ENCODE assay signal across 9 mouse cellular contexts in genomic region chr7:72541521-72542478, GRCm38 (mm10).
A peak's percentile ranks its signal among the peaks of the same experiment; 100 is the strongest.
DNase-seq lines count a peak whose midpoint lies in the region; ATAC-seq and TF ChIP-seq lines count a peak whose summit lies in the region.
"Had no signal": no experiment of that assay in that cellular context is flagged by ENCODE, and none has a peak within 500 bp of the region (broad histone marks: within the 10 kb centered on the region; RNA-seq: fewer than 3 reads in every experiment).

No protein-coding gene starts in this region.

- 37% methylated on average over 14 of the region's 14 CpGs for WGBS in kidney, embryonic 14.5 days
- WGBS in kidney, adult 2 months = 34% methylated on average over 14 of the region's 14 CpGs
- WGBS in limb, embryonic 15.5 days = 27% methylated on average over 14 of the region's 14 CpGs

- H3K9me3 ChIP-seq in kidney, embryonic 14.5 days (ENCODE audit: control insufficient read depth, low read length) = no peaks in the 10 kb centered on the region
- no peaks in the 10 kb centered on the region for H3K9me3 ChIP-seq in limb, embryonic 15.5 days
- H3K9me3 ChIP-seq: heart, embryonic 15.5 days had no signal

- no peak for DNase-seq in kidney, adult 2 months
- DNase-seq in brain, embryonic 14.5 days (ENCODE audit: low read depth) = peak; percentile 66
- DNase-seq in gastrocnemius, adult 2 months = peak; percentile 55
- DNase-seq in adrenal gland, postnatal 10 days = no peak
- DNase-seq in B cell, adult 2 months = no peak
- no peak for DNase-seq in right cerebral cortex, postnatal 4 days

- no peak for TF ChIP-seq CTCF in kidney, adult 2 months (conservative IDR thresholded peaks at IDR 0.05; ENCODE audit: insufficient read depth, insufficient read length, low read depth, low read length)
- TF ChIP-seq CTCF in brain, embryonic 14.5 days (IDR thresholded peaks at IDR 0.05; ENCODE audit: borderline replicate concordance, extremely low read depth, insufficient read depth, insufficient read length) = no peak
- TF ChIP-seq CTCF in gastrocnemius, adult 2 months (IDR thresholded peaks at IDR 0.05) = peak; percentile 14

- H3K36me3 ChIP-seq in kidney, embryonic 14.5 days (ENCODE audit: control insufficient read depth, insufficient read depth, low read length) = no peaks in the 10 kb centered on the region
- no peaks in the 10 kb centered on the region for H3K36me3 ChIP-seq in kidney, adult 2 months (ENCODE audit: control insufficient read depth, insufficient read depth, low read length)
- no peaks in the 10 kb centered on the region for H3K36me3 ChIP-seq in limb, embryonic 15.5 days
- H3K36me3 ChIP-seq: heart, embryonic 15.5 days had no signal

- TF ChIP-seq POLR2A in kidney, adult 2 months (IDR thresholded peaks at IDR 0.05; ENCODE audit: low read depth, low read length) = no peak
- no peak for TF ChIP-seq POLR2A in brain, embryonic 14.5 days (IDR thresholded peaks at IDR 0.05; ENCODE audit: borderline replicate concordance, extremely low read depth, insufficient read depth, insufficient read length, poor library complexity, severe bottlenecking)

- intact Hi-C loops in gastrocnemius, adult 2 months (cut with DNase I) = no loop called here

- H3K9ac ChIP-seq in kidney, embryonic 14.5 days (ENCODE audit: low read depth, low read length) = no peak overlapping the region
- H3K9ac ChIP-seq in limb, embryonic 15.5 days = no peak overlapping the region
- H3K9ac ChIP-seq: heart, embryonic 15.5 days had no signal

- 0 out of 2 replicates have a peak, but pooled peaks cover 4% of the 10 kb centered on the region for H3K4me1 ChIP-seq in kidney, embryonic 14.5 days (ENCODE audit: control insufficient read depth, insufficient read depth, low read length)
- no peaks in the 10 kb centered on the region for H3K4me1 ChIP-seq in kidney, adult 2 months (ENCODE audit: control insufficient read depth, insufficient read depth, low read length)
- peaks cover 6% of the 10 kb centered on the region for H3K4me1 ChIP-seq in limb, embryonic 15.5 days
- H3K4me1 ChIP-seq: heart, embryonic 15.5 days had no signal

- H3K4me3 ChIP-seq in kidney, embryonic 14.5 days (ENCODE audit: low read length) = no peak overlapping the region
- H3K4me3 ChIP-seq in kidney, adult 2 months (ENCODE audit: insufficient read depth, low read depth, low read length) = no peak overlapping the region
- peak overlapping the region; percentile 27 for H3K4me3 ChIP-seq in gastrocnemius, adult 2 months
- H3K4me3 ChIP-seq in limb, embryonic 15.5 days = no peak overlapping the region
- H3K4me3 ChIP-seq: heart, embryonic 15.5 days had no signal

- H3K27me3 ChIP-seq in kidney, embryonic 14.5 days (ENCODE audit: control insufficient read depth, insufficient read depth, low read length) = no peaks in the 10 kb centered on the region
- no peaks in the 10 kb centered on the region for H3K27me3 ChIP-seq in kidney, adult 2 months (replicated peaks; ENCODE audit: control insufficient read depth, insufficient read depth, low read length)
- no peaks in the 10 kb centered on the region for H3K27me3 ChIP-seq in limb, embryonic 15.5 days
- H3K27me3 ChIP-seq: heart, embryonic 15.5 days had no signal

- peak; percentile 64; the same call in 1 of the 2 replicates for ATAC-seq in kidney, embryonic 14.5 days (ENCODE audit: low FRiP score, low TSS enrichment)
- no peak for ATAC-seq in limb, embryonic 15.5 days (ENCODE audit: insufficient number of reproducible peaks, low FRiP score, low TSS enrichment, low read depth)

- H3K4me2 ChIP-seq in kidney, embryonic 14.5 days (replicated peaks; ENCODE audit: low read depth, low read length) = 0 out of 2 replicates have a peak overlapping the region, but pooled peaks have one; percentile 1
- H3K4me2 ChIP-seq in limb, embryonic 15.5 days = peak overlapping the region; percentile 14; the same call in 1 of the 2 replicates
- H3K4me2 ChIP-seq: heart, embryonic 15.5 days had no signal

- H3K27ac ChIP-seq in kidney, embryonic 14.5 days (ENCODE audit: low read depth, low read length) = no peak overlapping the region
- H3K27ac ChIP-seq in kidney, adult 2 months (ENCODE audit: insufficient read depth, low read depth, low read length) = no peak overlapping the region
- H3K27ac ChIP-seq in gastrocnemius, adult 2 months = peak overlapping the region; percentile 81
- peak overlapping the region; percentile 54 for H3K27ac ChIP-seq in limb, embryonic 15.5 days
- H3K27ac ChIP-seq: heart, embryonic 15.5 days had no signal

Comparison
In these comparisons a context has a peak if more than half of its experiments do, and no peak if none do; other contexts are left out.
1. H3K27ac ChIP-seq: peak in gastrocnemius, adult 2 months (single experiment) and limb, embryonic 15.5 days (single experiment); none in kidney, embryonic 14.5 days (single experiment) and kidney, adult 2 months (single experiment).
2. DNase-seq: peak in brain, embryonic 14.5 days (single experiment) and gastrocnemius, adult 2 months (single experiment); none in kidney, adult 2 months (single experiment), adrenal gland, postnatal 10 days (single experiment), B cell, adult 2 months (0 of 2) and right cerebral cortex, postnatal 4 days (single experiment).